Mouse (Mus musculus): ENCODE data around the gene Grin1.

DNA sequence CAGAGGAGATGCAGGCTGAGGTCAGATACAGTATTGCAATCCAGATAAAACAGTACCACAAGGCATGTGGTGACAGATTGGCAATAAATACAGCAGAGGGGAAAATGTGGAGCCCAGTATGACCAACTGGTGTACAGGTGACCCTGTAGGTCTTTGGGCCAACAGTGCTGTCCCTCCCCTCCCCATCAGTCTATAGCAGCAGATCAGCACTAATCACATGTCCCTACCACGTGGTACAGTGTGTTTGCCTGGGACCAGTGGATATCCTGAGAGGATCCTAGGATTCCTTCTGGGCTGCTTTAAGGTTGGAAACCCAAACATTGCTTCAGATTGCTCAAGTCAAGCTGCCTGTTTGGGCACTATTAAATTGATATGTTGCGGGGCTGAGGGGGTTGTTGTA, 14.6 kb upstream of the Grin1 start:
- TF ChIP-seq CTCF (IDR thresholded peaks at IDR 0.05; ENCODE audit: borderline replicate concordance, insufficient read depth, low read depth, low read length) (no peak), POLR2A (IDR thresholded peaks at IDR 0.05; ENCODE audit: borderline replicate concordance, insufficient read depth, low read length) (no peak)
